Mouse (Mus musculus) kidney, embryonic 15.5 days (tissue): ENCODE measurements around the gene Coro2b. TPM values are rescaled to one million over a fixed set of nuclear protein-coding genes. Genes with fewer than 3 reads are reported as not detected.

Experiments used
- ATAC-seq: fragments of 200-750 bp; cut with Nextera tagmentation; replicated peaks from 2 replicates; pipeline ENCODE4 v1.8.0; 2017; ENCODE audit warnings: moderate TSS enrichment; ENCODE audit not compliant: low FRiP score
- H3K27ac ChIP-seq: fragments of 300-500 bp; sonication (generic); 2 replicates; pipeline ENCODE4 v1.5.1; 2015; ENCODE audit warnings: mild to moderate bottlenecking, inconsistent platforms
- H3K27me3 ChIP-seq: fragments of 300-500 bp; sonication (generic); 2 replicates; pipeline ENCODE4 v1.6.1; 2015; ENCODE audit warnings: inconsistent platforms
- H3K36me3 ChIP-seq: fragments of 300-500 bp; sonication (generic); 2 replicates; pipeline ENCODE4 v1.6.1; 2015; ENCODE audit warnings: inconsistent platforms
- H3K4me1 ChIP-seq: fragments of 300-500 bp; sonication (generic); 2 replicates; pipeline ENCODE4 v1.6.1; 2015; ENCODE audit warnings: inconsistent platforms
- H3K4me2 ChIP-seq: fragments of 300-500 bp; sonication (generic); 2 replicates; pipeline ENCODE4 v1.6.1; 2015; ENCODE audit warnings: moderate library complexity, mild to moderate bottlenecking, inconsistent platforms
- H3K4me3 ChIP-seq: fragments of 300-500 bp; sonication (generic); replicated peaks from 2 replicates; pipeline ENCODE4 v1.5.1; 2015; ENCODE audit warnings: mild to moderate bottlenecking, inconsistent platforms
- H3K9ac ChIP-seq: fragments of 300-500 bp; sonication (generic); 2 replicates; pipeline ENCODE4 v1.6.1; 2015; ENCODE audit warnings: mild to moderate bottlenecking, inconsistent platforms
- H3K9me3 ChIP-seq: fragments of 300-500 bp; sonication (generic); replicated peaks from 2 replicates; pipeline ENCODE4 v1.6.1; 2016; ENCODE audit warnings: inconsistent platforms
- WGBS: fragments of 180-500 bp; shearing (Covaris S2); methylation state at CpG from one replicate; pipeline ENCODE4 v1.1.7; 2015; ENCODE audit warnings: mixed read lengths; 5-methylcytosine and 5-hydroxymethylcytosine counted together
- polyA plus RNA-seq: library from polyadenylated mRNA; unstranded; fragments of >200 nt; fragmentation: Nextera tagmentation; extraction: Ambion mirVana; gene quantifications from 2 replicates; pipeline ENCODE4 v1.2.1, GENCODE M21; 2015

Coro2b gene
- polyA plus RNA-seq, 1 experiment from 2014 or later, result 19.1 TPM

DNA sequence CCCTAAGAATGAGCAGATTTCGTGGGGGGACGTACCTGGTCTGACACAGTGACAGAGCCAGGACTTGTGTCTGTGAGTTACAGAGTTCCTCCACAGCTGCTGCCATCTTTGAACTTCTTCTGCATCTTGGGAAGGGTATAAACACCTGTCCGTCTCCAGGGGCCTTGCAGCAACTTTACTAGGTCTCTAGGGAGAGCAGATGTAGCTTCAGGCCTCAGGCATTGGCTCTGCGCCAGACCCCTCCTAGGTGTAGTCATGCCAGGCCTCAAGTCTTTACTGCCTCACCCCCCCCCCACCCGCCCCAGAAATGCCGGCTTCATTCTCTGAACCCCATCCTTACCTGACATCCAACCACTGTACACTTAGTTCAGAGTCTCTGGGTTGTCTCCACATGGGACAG, 1.1 kb upstream of the Coro2b start:
- H3K9me3 ChIP-seq, result no peaks in the 10 kb centered on the region
- H3K27ac ChIP-seq, result no peak overlapping the region
- H3K4me2 ChIP-seq, result no peak overlapping the region
- H3K36me3 ChIP-seq, result no peaks in the 10 kb centered on the region
- H3K4me3 ChIP-seq, result no peak overlapping the region
- H3K9ac ChIP-seq, result no peak overlapping the region
- H3K4me1 ChIP-seq, result peaks cover 40% of the 10 kb centered on the region
- peaks cover 3% of the 10 kb centered on the region; the same call in 1 of the 2 replicates for H3K27me3 ChIP-seq
- ATAC-seq, result no peak
- WGBS, result 75% methylated on average over 6 of the region's 6 CpGs

DNA sequence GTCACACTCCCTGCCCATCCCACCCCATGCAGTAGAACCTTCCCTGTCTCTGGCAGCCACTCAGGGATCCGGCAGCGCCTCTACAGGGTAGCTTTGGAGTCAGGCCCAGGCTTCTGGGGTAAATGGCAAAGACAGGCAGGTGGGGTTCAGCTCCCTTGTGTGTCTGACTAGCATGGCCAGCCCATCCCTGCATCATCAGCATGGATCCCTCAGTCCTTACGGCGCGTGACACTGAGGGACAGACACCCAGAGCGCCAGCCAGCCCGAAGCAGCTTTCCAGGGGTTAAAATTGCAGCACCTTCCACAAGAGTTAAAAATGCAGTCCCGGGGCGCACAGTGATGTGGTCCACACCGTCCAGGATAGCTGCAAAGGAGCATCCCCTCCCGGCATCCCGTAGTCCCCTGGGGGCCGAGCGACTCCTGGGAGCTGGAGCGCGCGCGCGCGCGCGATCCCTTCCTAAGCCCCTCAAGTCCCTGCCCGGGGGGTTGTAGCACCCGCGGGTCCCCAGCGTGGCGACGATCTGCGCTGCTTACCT, 657 bp downstream of the Coro2b start:
- peak overlapping the region; percentile 76 for H3K4me3 ChIP-seq
- peak; percentile 26 for ATAC-seq
- H3K4me1 ChIP-seq, result peaks cover 57% of the 10 kb centered on the region
- H3K27me3 ChIP-seq, result peaks cover 3% of the 10 kb centered on the region; the same call in 1 of the 2 replicates
- peak overlapping the region; percentile 80 for H3K27ac ChIP-seq
- H3K36me3 ChIP-seq, result no peaks in the 10 kb centered on the region
- H3K4me2 ChIP-seq, result peak overlapping the region; percentile 92
- H3K9me3 ChIP-seq, result no peaks in the 10 kb centered on the region
- WGBS, result 2% methylated on average over 29 of the region's 29 CpGs
- peak overlapping the region; percentile 79 for H3K9ac ChIP-seq

DNA sequence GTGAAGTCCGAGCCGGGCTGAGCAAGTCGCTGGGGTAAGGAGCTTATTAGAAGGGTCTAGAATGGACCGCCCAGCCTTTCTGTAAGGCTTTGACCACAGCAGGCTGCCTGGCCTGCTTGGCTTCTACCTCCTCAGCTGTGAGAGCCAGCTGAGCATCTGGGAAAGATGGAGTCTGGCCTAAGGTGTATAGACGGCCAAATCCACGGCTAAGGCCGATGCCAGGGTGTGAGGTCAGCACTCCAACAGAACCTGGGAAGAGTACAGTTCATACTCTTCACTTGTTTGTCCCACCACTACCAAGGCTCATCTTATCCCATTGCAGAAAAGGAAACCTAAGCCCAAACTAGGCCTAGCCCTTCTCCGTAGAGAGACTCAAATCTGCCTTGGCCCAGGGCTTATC, 1.3 kb downstream of the Coro2b start:
- WGBS, result 69% methylated on average over 8 of the region's 8 CpGs
- Histone ChIP-seq H3K4me2 (peak overlapping the region; percentile 92), H3K4me3 (peak overlapping the region; percentile 76), H3K27me3 (peaks cover 3% of the 10 kb centered on the region; the same call in 1 of the 2 replicates), H3K27ac (no peak overlapping the region), H3K36me3 (no peaks in the 10 kb centered on the region), H3K9ac (no peak overlapping the region; the same call in 1 of the 2 replicates), H3K9me3 (no peaks in the 10 kb centered on the region), H3K4me1 (peaks cover 57% of the 10 kb centered on the region)
- no peak for ATAC-seq

DNA sequence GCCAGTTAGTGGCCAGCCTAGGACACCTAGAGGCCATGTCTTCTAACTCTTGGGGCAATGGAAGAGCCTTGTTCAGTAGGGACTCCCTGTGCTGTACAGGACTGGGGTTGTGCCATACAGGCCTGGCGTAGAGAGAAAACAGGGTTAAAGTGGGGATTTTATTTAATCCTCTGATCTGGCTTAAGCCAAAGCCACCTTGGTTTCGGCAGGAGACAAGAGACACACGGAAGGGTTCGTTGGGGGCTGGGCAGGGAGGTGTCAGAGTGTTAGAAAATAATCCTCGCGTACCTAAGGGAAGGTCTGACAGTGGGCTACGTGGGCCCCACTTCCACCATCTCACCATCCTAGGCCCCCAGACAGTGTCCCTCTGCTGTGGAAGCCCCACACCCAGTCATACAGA, 2.2 kb downstream of the Coro2b start:
- H3K36me3 ChIP-seq, result no peaks in the 10 kb centered on the region
- H3K4me3 ChIP-seq, result no peak overlapping the region; the same call in 1 of the 2 replicates
- H3K27me3 ChIP-seq, result peaks cover 3% of the 10 kb centered on the region; the same call in 1 of the 2 replicates
- H3K9ac ChIP-seq, result no peak overlapping the region
- peaks cover 66% of the 10 kb centered on the region for H3K4me1 ChIP-seq
- no peak for ATAC-seq
- 91% methylated on average over 7 of the region's 7 CpGs for WGBS
- H3K9me3 ChIP-seq, result no peaks in the 10 kb centered on the region
- no peak overlapping the region for H3K27ac ChIP-seq
- H3K4me2 ChIP-seq, result peak overlapping the region; percentile 92

DNA sequence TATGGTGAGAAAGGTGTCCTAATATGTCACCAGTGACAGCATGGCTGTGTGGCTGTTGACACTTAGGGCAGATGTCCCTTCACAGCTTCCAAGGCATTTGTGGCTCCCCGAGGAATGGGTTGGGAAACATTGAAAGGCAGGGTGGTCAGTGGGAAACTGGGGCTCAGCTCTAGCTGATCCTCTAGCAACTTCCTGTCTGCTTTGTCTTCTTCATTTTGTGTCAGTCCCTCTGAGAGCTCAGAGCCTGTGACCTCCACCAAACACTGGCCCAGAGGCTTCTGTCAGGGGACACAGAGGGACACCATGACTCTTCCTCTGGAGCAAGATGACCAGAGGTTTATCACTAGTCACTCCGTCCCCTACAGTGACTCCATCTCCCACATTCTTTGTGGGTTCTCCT, 2.7 kb downstream of the Coro2b start:
- H3K27me3 ChIP-seq, result peaks cover 3% of the 10 kb centered on the region; the same call in 1 of the 2 replicates
- no peak overlapping the region for H3K9ac ChIP-seq
- H3K4me1 ChIP-seq, result peaks cover 66% of the 10 kb centered on the region
- no peaks in the 10 kb centered on the region for H3K9me3 ChIP-seq
- no peak for ATAC-seq
- no peak overlapping the region for H3K27ac ChIP-seq
- H3K36me3 ChIP-seq, result no peaks in the 10 kb centered on the region
- H3K4me3 ChIP-seq, result no peak overlapping the region
- WGBS, result 82% methylated on average over 2 of the region's 2 CpGs
- H3K4me2 ChIP-seq, result no peak overlapping the region

DNA sequence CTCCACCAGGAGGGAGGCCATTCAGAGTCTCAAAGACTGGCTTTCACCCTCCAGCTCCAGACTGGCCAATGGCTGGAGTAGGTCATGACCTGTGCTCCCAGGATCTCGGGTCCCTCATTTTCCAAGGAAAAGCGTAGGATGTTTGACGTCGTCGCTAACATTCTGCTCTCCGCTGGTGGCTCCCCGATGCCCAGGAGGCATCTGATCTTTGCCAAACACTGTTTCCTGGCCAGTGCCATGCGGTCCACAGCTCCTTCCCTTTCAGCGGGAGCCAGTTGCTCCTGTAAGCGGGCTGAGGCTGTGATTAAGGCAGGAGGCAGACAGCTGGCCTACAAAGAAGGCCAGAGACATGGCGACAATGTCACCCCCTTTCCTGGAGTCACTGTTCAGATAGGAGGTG, 4.0 kb downstream of the Coro2b start:
- Histone ChIP-seq H3K27me3 (peaks cover 3% of the 10 kb centered on the region; the same call in 1 of the 2 replicates), H3K9me3 (no peaks in the 10 kb centered on the region), H3K4me2 (no peak overlapping the region), H3K4me3 (no peak overlapping the region), H3K36me3 (no peaks in the 10 kb centered on the region), H3K4me1 (peaks cover 66% of the 10 kb centered on the region), H3K9ac (no peak overlapping the region), H3K27ac (peak overlapping the region; percentile 86; the same call in 1 of the 2 replicates)
- WGBS, result 71% methylated on average over 11 of the region's 11 CpGs
- ATAC-seq, result no peak

DNA sequence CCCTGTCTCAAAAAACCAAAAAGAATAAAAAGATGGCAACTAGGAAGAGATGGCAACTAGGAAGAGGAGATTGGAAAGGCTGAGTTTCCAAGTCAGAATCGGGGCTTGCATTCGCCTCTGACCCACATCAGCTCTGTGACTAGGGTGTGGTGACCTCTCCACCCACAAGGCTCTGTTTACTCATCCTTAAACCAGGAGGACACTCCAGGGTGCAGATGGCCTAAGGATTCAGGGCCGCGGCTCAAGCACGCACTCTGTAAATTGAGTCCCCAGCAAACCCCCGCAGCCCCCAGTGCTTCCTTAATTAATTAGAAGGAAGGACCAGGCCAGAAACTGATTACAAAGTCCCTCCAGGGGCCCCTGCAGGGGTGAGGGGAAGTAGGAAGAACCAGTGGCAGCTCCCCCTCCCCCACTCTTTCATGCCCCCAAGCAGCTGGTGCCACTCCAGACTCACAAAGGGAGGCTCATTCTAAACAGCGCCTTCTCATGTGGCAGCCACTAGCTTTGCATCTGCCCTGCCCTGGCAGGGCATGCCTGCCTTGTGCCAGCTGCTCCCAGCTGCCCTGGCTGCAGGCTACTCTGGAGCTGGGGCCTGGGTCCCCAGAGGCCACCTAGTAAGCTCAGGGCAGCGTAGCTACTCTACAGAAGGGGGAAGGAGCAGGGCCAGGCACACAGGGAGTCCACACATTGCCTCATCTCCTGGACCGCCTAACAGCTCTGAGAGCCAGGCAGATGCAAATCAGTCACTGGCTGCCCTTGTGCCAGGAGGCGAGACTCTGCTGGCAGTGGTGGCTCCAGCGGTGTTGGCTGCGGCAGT, 5.2 kb downstream of the Coro2b start:
- H3K4me2 ChIP-seq, result peak overlapping the region; percentile 26; the same call in 1 of the 2 replicates
- WGBS, result 24% methylated on average over 12 of the region's 12 CpGs
- H3K27me3 ChIP-seq, result no peaks in the 10 kb centered on the region
- peak; percentile 57 for ATAC-seq
- H3K4me3 ChIP-seq, result no peak overlapping the region
- H3K4me1 ChIP-seq, result peaks cover 64% of the 10 kb centered on the region
- peak overlapping the region; percentile 86 for H3K27ac ChIP-seq
- peak overlapping the region; percentile 25; the same call in 1 of the 2 replicates for H3K9ac ChIP-seq
- no peaks in the 10 kb centered on the region for H3K9me3 ChIP-seq
- H3K36me3 ChIP-seq, result no peaks in the 10 kb centered on the region

DNA sequence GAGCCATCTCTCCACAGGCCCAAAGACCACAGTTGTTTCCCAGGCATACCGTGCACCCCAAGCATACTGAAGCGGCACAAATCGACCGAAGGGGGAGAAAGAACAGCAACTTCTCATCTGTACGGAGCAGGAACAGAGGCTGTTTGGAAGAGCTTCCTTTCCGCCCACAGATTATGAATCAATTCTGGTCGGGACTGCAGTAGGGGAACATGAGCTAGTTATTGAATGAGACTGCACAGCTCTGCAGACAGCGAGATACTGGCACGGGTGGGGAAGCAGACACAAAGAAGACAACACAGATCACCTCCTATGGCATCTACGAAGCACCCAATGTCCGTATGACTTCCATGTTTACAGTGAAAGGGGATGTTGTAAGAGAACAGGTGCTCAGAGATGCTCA, 8.3 kb downstream of the Coro2b start:
- H3K9me3 ChIP-seq, result no peaks in the 10 kb centered on the region
- H3K27me3 ChIP-seq, result no peaks in the 10 kb centered on the region
- no peak overlapping the region for H3K4me2 ChIP-seq
- ATAC-seq, result no peak
- no peak overlapping the region for H3K4me3 ChIP-seq
- H3K36me3 ChIP-seq, result no peaks in the 10 kb centered on the region
- no peak overlapping the region for H3K27ac ChIP-seq
- 77% methylated on average over 11 of the region's 11 CpGs for WGBS
- H3K4me1 ChIP-seq, result peaks cover 67% of the 10 kb centered on the region
- no peak overlapping the region for H3K9ac ChIP-seq

DNA sequence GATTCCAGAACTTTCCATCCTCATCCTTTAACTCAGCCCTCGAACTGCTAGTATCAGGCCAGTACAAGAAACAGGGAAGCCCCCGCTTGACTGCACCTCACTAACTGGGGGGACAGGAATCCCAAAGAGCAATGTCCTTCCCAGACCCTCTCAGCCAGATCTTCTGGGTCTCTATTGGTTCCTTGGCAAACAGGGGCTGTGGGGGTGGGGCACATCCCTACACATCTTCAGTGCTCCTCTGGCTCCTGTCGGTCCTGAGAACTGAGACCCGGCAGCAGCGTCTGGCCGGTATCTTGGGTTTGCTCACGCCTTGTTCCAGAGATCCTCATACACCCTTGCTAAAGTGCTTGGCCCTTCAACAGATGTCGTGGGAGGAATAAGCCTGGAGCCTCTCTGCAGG, 10.0 kb downstream of the Coro2b start:
- Histone ChIP-seq H3K4me3 (no peak overlapping the region), H3K27ac (no peak overlapping the region), H3K36me3 (no peaks in the 10 kb centered on the region), H3K4me2 (no peak overlapping the region), H3K4me1 (peaks cover 68% of the 10 kb centered on the region), H3K9me3 (no peaks in the 10 kb centered on the region), H3K27me3 (0 out of 2 replicates have a peak, but pooled peaks cover 4% of the 10 kb centered on the region), H3K9ac (no peak overlapping the region)
- WGBS, result 86% methylated on average over 8 of the region's 8 CpGs
- no peak for ATAC-seq

DNA sequence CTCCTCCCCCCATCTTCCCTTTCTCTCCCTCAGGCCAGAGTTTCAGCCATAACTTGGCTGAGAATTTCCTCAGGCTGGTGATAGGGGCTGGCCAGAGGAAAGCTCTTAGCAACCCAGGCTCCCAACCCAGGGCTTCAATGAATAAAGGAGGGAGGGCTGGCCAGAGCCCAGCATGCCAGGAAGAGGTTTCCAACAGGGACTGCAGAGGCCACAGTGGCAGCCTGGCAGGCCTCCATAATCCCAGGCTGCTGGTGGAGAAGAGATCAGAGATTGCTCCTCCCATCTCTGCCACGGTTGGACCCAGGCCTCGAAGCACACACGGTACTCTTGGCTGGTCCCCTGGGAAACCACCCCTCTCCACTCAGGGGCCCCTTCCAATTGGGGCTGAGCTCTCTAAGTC, 10.4 kb downstream of the Coro2b start:
- H3K27me3 ChIP-seq, result 0 out of 2 replicates have a peak, but pooled peaks cover 4% of the 10 kb centered on the region
- H3K9ac ChIP-seq, result no peak overlapping the region
- no peak overlapping the region for H3K4me2 ChIP-seq
- no peaks in the 10 kb centered on the region for H3K9me3 ChIP-seq
- no peaks in the 10 kb centered on the region for H3K36me3 ChIP-seq
- H3K27ac ChIP-seq, result peak overlapping the region; percentile 49
- H3K4me3 ChIP-seq, result no peak overlapping the region
- no peak for ATAC-seq
- H3K4me1 ChIP-seq, result peaks cover 68% of the 10 kb centered on the region
- 29% methylated on average over 3 of the region's 3 CpGs for WGBS

DNA sequence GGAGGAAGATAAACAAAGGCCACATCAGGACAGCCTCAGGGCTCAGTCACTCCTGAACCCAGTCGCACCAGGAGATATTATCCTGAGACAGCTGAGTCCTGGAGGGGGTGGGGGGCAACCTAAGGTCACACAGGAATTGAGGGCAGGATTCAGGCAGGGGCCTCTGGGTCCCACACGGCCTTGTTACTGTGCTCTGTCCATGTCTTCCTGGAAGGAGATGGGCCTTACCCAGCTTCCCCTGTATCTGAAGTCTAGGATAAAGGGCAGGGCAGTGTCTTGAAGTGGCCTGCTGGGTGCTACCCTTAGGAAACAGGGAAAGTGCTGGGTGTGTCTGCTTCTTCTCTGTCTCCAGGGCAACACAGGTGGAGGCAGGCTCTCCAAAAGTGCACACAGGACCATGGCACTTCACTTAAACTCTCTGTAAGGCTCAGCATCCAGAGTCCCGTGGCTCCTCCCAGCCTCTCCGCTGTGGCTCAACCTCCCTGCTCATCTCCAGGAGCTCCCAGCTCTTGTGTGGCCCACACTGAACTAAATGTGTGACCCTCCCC, 12.0 kb downstream of the Coro2b start:
- WGBS, result 66% methylated on average over 4 of the region's 4 CpGs
- H3K4me1 ChIP-seq, result peaks cover 64% of the 10 kb centered on the region
- ATAC-seq, result no peak

More for the DNA sequence above, 12.0 kb downstream of the Coro2b start:
- Histone ChIP-seq H3K4me3 (no peak overlapping the region), H3K4me2 (no peak overlapping the region), H3K27me3 (0 out of 2 replicates have a peak, but pooled peaks cover 4% of the 10 kb centered on the region), H3K9me3 (no peaks in the 10 kb centered on the region), H3K36me3 (no peaks in the 10 kb centered on the region), H3K9ac (no peak overlapping the region), H3K27ac (no peak overlapping the region; the same call in 1 of the 2 replicates)
